Mouse (Mus musculus) limb, embryonic 13.5 days (tissue): ENCODE data around the gene Camkv. TPM values are rescaled to one million over a fixed set of nuclear protein-coding genes. Genes with fewer than 3 reads are reported as not detected.
A peak's percentile ranks its signal among the peaks of the same experiment; 100 is the strongest.

ENCODE experiments used
- ATAC-seq: fragments of 200-750 bp; cut with Nextera tagmentation; 2 replicates; pipeline ENCODE4 v1.8.0; 2017; ENCODE audit warnings: low read depth, moderate number of reproducible peaks, moderate TSS enrichment; ENCODE audit not compliant: low FRiP score
- H3K27ac ChIP-seq: fragments of 300-500 bp; sonication (generic); 2 replicates; pipeline ENCODE4 v1.5.1; 2015; ENCODE audit warnings: inconsistent platforms, mild to moderate bottlenecking, moderate library complexity
- H3K27me3 ChIP-seq: fragments of 300-500 bp; sonication (generic); 2 replicates; pipeline ENCODE4 v1.6.1; 2015; ENCODE audit warnings: mild to moderate bottlenecking, inconsistent platforms
- H3K36me3 ChIP-seq: fragments of 300-500 bp; sonication (generic); 2 replicates; pipeline ENCODE4 v1.6.1; 2015; ENCODE audit warnings: inconsistent platforms, mild to moderate bottlenecking, moderate library complexity
- H3K4me1 ChIP-seq: fragments of 300-500 bp; sonication (generic); 2 replicates; pipeline ENCODE4 v1.6.1; 2015; ENCODE audit warnings: inconsistent platforms
- H3K4me2 ChIP-seq: fragments of 300-500 bp; sonication (generic); replicated peaks from 2 replicates; pipeline ENCODE4 v1.6.1; 2015; ENCODE audit warnings: inconsistent platforms, mild to moderate bottlenecking, moderate library complexity
- H3K4me3 ChIP-seq: fragments of 300-500 bp; sonication (generic); 2 replicates; pipeline ENCODE4 v1.5.1; 2015; ENCODE audit warnings: moderate library complexity, mild to moderate bottlenecking, inconsistent platforms
- H3K9ac ChIP-seq: fragments of 300-500 bp; sonication (generic); 2 replicates; pipeline ENCODE4 v1.6.1; 2015; ENCODE audit warnings: mild to moderate bottlenecking, inconsistent platforms
- H3K9me3 ChIP-seq: fragments of 300-500 bp; sonication (generic); 2 replicates; pipeline ENCODE4 v1.6.1; 2016; ENCODE audit warnings: inconsistent platforms
- WGBS: fragments of 180-500 bp; shearing (Covaris S2); methylation state at CpG from one replicate; pipeline ENCODE4 v1.1.7; 2015; 5-methylcytosine and 5-hydroxymethylcytosine counted together
- polyA plus RNA-seq: library from polyadenylated mRNA; unstranded; fragments of >200 nt; fragmentation: Nextera tagmentation; extraction: Ambion mirVana; gene quantifications from 2 replicates; pipeline ENCODE4 v1.2.1, GENCODE M21; 2015

The Camkv gene
- polyA plus RNA-seq, 1 experiment from 2014 or later = 10.0 TPM

DNA sequence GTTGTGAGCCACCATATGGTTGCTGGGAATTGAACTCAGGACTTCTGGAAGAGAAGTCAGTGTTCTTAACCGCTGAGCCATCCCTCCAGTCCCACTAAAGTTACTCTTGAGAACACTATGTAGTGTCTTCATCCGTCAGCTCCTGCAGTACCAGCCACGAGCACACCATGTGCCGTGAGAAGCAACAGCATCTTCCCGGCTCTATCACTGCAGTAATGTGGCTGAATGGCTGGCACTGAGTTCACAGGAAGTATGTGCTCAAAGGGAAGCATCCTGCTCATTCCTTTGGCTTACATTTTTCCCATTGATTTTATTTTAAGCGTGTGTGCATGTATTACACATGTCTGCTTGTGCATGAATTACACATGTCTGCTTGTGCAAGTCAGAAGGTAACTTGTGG, 32.0 kb downstream of the Camkv start:
- Histone ChIP-seq H3K9ac (no peak overlapping the region), H3K9me3 (no peaks in the 10 kb centered on the region), H3K27ac (no peak overlapping the region), H3K36me3 (peaks cover 64% of the 10 kb centered on the region), H3K4me3 (no peak overlapping the region), H3K4me2 (no peak overlapping the region), H3K27me3 (no peaks in the 10 kb centered on the region), H3K4me1 (no peaks in the 10 kb centered on the region)
- ATAC-seq = no peak
- 86% methylated on average over 6 of the region's 6 CpGs for WGBS

DNA sequence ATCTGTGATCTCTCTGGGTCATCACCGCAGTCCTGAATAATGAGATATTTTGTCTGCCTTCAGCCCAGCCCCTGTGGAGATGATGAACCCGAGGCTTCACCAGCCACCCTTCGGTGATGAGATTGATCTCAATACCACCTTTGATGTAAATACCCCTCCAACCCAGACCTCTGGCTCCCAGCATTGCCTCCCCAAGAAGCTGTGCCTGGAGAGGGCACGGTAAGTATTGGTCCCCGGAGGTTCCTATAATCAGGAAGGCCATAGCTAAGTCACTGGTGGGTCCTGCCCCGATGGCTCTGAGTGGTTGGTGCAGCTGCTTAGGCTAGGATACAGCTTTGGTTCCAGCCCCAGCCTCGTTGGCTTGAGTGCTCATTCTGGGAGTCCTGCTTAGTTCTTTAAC, 33.1 kb downstream of the Camkv start:
- H3K36me3 ChIP-seq = peaks cover 59% of the 10 kb centered on the region
- H3K4me2 ChIP-seq = no peak overlapping the region
- no peak overlapping the region for H3K27ac ChIP-seq
- ATAC-seq = no peak
- no peak overlapping the region for H3K9ac ChIP-seq
- H3K27me3 ChIP-seq = no peaks in the 10 kb centered on the region
- H3K4me3 ChIP-seq = no peak overlapping the region
- H3K4me1 ChIP-seq = no peaks in the 10 kb centered on the region
- 92% methylated on average over 7 of the region's 7 CpGs for WGBS
- no peaks in the 10 kb centered on the region for H3K9me3 ChIP-seq

DNA sequence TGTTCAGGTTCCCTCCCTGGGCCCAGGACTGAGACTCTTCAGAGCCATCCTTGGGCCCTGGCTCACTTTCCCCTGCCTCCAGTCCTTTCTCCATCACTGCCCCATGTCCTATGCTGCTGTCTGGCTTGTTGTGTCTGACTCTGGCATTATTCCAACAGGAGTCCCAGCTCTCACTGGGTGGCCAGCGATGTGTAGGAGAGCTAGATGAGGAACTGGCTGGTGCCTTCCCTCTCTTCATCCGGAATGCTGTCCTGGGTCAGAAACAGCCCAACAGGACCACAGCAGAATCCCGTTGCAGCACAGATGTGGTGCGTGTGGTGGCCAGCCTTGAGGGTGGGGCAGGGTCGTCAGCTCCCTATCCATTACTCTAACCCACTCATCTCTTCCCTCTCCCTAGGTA, 34.8 kb downstream of the Camkv start:
- 89% methylated on average over 5 of the region's 5 CpGs for WGBS
- H3K36me3 ChIP-seq = peaks cover 50% of the 10 kb centered on the region

DNA sequence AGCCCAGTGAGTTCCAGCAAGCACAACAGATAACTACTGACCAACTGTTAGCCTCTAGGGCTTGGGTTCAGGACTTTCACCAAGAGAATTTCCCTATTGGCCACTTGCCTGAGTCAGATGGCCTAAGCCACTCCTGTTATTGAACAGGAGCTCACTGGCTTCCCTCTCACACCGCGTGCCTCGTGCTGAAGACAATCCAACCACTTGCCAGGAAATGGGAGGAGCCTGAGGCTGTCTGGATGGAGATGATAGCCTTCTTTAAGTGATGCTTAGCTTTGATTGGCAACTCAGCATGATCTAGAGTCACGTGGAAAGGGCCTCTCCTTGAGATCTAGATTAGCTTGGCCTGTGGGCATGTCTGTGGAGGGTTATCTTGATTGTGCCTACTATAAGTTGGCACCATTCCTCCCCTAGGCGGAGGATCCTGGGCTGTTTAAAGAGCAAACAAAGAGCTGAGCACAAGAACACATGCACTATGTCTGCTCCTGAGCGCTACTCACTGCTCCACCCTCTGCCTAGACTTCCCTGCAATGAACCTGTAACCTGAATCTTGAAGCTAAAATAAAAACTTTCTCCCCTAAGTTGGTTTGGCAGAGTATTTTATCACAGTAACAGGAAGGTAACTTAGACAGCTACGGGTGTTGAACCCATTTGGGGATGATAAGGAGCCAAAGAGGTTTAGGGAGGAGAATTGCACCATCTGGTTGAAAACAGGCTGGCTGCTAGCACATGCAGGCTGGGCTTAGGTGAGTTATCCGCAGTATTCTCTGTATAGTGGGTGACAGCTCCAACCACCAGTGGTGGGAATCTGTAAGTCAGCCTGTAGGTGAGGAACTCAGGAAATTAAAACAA, 36.4 kb downstream of the Camkv start:
- Histone ChIP-seq H3K27ac (no peak overlapping the region), H3K4me2 (no peak overlapping the region), H3K36me3 (peaks cover 44% of the 10 kb centered on the region), H3K9ac (no peak overlapping the region), H3K4me1 (peaks cover 18% of the 10 kb centered on the region), H3K9me3 (no peaks in the 10 kb centered on the region), H3K4me3 (no peak overlapping the region), H3K27me3 (no peaks in the 10 kb centered on the region)
- no peak for ATAC-seq
- WGBS = 76% methylated on average over 8 of the region's 8 CpGs

More for the DNA sequence above, 34.8 kb downstream of the Camkv start:
- no peak overlapping the region for H3K9ac ChIP-seq
- H3K9me3 ChIP-seq = no peaks in the 10 kb centered on the region
- H3K4me2 ChIP-seq = no peak overlapping the region
- no peak overlapping the region for H3K27ac ChIP-seq
- H3K4me3 ChIP-seq = no peak overlapping the region
- no peak for ATAC-seq
- H3K4me1 ChIP-seq = peaks cover 9% of the 10 kb centered on the region
- H3K27me3 ChIP-seq = no peaks in the 10 kb centered on the region

DNA sequence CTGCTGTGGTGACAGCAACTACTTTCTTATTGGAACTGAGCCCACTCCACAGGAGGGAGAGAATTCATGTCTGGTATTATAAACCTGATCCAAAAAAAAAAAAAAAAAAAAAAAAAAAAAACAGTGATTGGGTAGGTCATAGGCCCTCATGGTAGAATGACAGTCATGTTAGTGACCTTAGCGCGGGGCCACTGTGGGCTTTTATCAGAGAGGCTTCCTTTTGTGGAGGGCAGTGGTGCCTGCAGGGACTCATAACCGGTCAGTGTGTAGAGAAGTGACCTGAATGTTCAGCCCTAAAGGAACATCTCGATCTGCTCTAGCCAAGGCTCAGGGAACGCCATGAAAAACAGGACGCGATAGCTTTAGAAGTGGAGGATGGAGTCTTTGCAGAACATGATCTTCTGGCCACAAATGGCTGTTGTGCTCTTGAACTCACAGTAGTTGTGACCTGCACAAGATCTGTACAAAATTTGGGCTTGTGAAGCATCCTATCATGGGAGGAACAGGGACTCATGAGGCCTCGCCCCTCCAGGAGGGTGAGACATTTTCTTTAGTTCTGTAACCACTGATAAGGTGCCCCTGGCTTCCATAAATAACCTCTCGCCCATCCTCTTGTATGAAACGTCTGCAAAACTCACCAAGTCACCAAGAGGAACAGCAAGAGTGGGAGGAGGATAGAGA, 39.2 kb downstream of the Camkv start:
- Histone ChIP-seq H3K27me3 (no peaks in the 10 kb centered on the region), H3K9me3 (no peaks in the 10 kb centered on the region), H3K27ac (peak overlapping the region; percentile 72; the same call in 1 of the 2 replicates), H3K9ac (no peak overlapping the region), H3K36me3 (peaks cover 26% of the 10 kb centered on the region), H3K4me1 (peaks cover 21% of the 10 kb centered on the region), H3K4me3 (no peak overlapping the region), H3K4me2 (no peak overlapping the region)
- ATAC-seq = no peak
- WGBS = 81% methylated on average over 10 of the region's 10 CpGs

DNA sequence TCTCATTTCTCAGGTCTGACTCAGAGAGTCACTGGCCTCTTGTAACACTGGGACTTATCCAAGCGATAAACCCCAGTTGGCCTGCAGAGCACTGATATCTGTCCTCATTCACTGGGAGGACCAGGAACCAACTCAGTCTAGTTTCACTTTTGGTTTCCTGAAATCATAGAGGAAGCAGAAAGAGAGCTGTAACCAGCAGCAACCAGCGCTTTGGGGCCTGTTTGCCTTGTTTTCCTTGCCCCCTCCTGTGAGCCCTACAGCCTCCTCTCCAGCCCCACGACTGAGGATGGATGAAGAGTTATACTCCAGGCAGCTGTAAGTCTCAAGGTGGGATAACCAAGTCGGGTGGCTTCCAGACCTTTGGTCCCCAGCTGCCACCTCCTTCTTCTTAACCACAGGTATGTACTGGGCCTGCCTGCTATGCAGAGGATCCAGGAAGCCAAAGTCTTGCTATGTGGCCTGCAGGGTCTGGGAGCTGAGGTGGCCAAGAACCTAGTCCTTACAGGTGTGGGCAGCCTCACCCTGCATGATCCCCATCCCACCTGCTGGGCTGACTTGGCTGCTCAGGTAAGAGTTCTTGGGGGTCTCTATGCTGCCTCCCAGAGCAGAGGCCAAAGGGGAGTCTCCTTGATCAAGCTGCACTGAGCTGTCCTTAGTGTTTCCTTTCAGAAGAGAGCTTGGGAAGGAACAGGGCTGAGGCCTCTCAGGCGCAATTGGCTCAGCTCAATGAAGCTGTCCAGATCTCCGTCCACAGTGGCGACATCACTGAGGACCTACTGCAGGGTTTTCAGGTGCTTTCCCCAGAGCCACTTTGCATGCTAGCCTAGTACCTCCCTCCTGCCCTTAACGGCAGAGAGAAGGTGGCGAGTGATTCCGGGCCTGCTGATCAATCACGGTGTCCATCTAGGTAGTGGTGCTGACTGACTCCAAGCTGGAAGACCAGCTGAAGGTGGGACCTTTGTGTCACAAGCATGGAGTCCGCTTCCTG, 40.2 kb downstream of the Camkv start, which contains the start of gene Uba7:
Gene Uba7, plus strand, starts transcription at position 107 of the 988 bp plus-strand sequence.
- peak within 1 kb of the TSS; percentile 31; the same call in 1 of the 2 replicates for H3K9ac ChIP-seq
- no peaks in the 10 kb centered on the region for H3K9me3 ChIP-seq
- peak within 1 kb of the TSS; percentile 72 for H3K27ac ChIP-seq
- H3K4me3 ChIP-seq = no peak within 1 kb of the TSS
- peak within 1 kb of the TSS; percentile 19; the same call in 1 of the 2 replicates for H3K4me2 ChIP-seq
- peaks cover 32% of the 10 kb centered on the region for H3K4me1 ChIP-seq
- peaks cover 16% of the 10 kb centered on the region for H3K36me3 ChIP-seq
- WGBS = 63% methylated on average over 12 of the region's 12 CpGs
- no peaks in the 10 kb centered on the region for H3K27me3 ChIP-seq
- no peak for ATAC-seq

DNA sequence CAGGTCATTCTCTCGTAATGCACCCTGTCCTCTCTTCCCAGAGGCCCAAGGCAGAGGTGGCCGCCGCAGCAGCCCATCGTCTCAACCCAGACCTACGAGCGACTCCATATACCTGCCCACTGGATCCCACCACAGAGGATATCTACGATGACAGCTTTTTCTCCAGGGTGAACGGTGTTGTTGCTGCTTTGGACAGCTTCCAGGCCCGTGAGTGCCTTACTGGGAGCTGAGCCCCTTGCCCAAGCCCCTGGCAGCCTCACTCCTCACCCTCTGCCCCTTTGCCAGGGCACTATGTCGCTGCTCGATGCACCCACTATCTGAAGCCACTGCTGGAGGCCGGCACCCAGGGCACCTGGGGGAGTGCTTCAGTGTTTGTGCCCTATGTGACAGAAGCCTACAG, 43.3 kb downstream of the Camkv start:
- H3K27ac ChIP-seq = no peak overlapping the region

DNA sequence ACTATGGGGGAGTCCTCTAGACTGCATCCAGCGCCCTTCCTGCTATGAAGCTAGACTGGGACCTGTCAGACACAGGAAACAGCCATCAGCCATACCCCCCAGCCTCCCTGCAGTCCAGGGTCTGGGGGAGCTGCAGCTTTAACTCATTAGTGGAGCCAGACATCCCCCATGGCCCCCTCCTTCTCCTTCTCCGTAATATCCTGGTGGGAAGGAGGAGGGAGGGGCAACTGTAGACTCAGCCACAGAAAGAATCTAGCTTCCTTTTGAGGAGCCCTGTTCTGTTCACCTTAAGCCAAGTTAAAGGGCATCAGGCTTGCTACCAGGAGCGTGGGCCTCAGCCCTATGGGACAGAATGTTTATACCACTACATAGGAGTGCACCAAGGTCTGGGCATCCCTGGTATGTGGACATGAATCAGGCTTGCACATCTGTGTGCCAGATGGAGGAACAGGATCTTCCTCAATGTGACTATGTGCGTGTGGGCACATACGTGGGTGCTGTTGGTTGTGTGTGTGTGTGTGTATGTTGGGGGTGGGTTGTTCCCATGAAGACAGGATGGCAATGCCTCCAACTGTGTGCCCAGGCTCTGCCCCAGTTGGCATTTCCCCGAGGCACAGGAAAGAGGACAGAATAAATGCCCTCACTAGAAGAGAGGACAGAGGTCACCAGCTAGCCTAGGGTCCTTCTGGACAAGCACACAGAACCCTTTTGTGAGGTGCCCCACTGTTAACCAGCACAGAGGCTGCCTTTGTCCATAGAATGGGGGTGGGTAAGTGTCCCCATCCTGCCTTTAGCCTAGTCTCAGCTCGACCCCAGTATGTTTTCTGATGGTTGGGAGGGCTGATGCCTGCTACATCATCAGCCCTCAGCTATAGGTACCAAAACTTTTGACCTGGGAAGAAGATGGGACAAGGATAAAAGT, 46.5 kb downstream of the Camkv start:
- Histone ChIP-seq H3K36me3 (peaks cover 6% of the 10 kb centered on the region; the same call in 1 of the 2 replicates), H3K27ac (peak overlapping the region; percentile 100), H3K9ac (peak overlapping the region; percentile 88), H3K4me3 (peak overlapping the region; percentile 88), H3K4me2 (peak overlapping the region; percentile 97), H3K27me3 (no peaks in the 10 kb centered on the region), H3K9me3 (no peaks in the 10 kb centered on the region), H3K4me1 (peaks cover 64% of the 10 kb centered on the region)
- ATAC-seq = peak; percentile 49
- WGBS = 6% methylated on average over 7 of the region's 7 CpGs

More for the DNA sequence above, 43.3 kb downstream of the Camkv start:
- no peaks in the 10 kb centered on the region for H3K27me3 ChIP-seq
- no peaks in the 10 kb centered on the region for H3K9me3 ChIP-seq
- ATAC-seq = no peak
- H3K4me2 ChIP-seq = no peak overlapping the region
- peak overlapping the region; percentile 31; the same call in 1 of the 2 replicates for H3K9ac ChIP-seq
- no peaks in the 10 kb centered on the region for H3K36me3 ChIP-seq
- H3K4me1 ChIP-seq = peaks cover 63% of the 10 kb centered on the region
- no peak overlapping the region for H3K4me3 ChIP-seq
- 91% methylated on average over 12 of the region's 12 CpGs for WGBS

DNA sequence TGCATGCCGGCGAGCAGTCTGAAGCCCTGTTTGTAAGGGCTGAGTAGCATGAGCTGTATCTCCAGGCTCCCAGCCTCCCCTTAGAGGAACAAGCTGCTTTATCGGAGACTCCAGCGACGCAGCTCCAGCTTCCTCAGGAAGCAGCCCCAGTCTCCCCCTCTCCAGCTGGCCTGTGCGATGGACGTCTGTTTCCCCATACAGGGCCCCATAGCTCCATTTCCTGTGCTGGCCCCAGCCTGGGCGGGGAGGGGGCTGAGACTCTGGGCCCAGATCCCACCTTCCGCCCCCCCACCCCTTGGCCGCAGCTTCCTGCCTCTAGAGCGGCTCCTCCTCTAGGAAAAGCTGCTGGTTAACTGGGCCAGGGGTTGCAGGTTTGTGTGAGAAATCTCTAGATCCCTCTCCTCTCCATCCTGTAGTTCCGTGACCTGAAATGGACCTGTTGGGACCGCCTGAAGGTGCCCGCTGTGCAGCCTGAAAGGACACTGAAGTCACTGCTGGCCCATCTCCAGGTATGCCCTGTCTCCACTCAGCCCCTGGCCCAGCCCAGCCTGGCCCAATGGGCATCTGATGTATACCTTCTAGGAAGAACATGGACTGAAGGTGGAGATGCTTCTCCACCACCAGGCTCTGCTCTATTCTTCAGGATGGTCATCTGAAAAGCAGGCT, 47.3 kb downstream of the Camkv start, which contains the start of gene Gm20661:
Gene Gm20661, plus strand, starts transcription at position 378 of the 666 bp plus-strand sequence.
- Histone ChIP-seq H3K9me3 (no peaks in the 10 kb centered on the region), H3K27me3 (no peaks in the 10 kb centered on the region), H3K4me3 (peak within 1 kb of the TSS; percentile 88), H3K36me3 (peaks cover 6% of the 10 kb centered on the region; the same call in 1 of the 2 replicates), H3K9ac (peak within 1 kb of the TSS; percentile 88), H3K4me2 (peak within 1 kb of the TSS; percentile 97), H3K4me1 (peaks cover 73% of the 10 kb centered on the region), H3K27ac (peak within 1 kb of the TSS; percentile 100)
- ATAC-seq = peak; percentile 82
- WGBS = 5% methylated on average over 14 of the region's 14 CpGs

DNA sequence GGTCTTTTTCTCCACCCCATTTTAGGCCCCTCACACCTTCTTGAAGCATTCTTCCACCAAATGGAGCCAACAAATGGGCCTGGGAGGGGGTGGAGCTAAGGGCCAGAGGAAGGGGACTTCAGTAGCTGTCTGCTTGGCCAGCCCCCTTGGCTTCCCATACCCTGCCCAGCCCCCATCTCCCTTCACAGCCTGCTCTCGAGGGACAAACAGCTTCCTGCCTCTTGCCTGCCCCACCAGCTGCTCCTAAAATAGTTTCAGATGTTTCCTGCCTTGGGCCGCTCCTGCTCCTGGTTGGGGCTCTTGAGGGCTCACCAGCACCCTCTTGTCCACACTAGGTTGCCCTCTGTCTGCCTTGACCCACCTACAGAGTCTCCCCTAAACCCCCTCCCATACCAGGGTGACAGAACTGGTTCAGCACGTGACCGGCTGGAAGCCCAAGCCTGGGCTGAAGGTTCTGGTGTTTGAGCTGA, 48.0 kb downstream of the Camkv start:
- Histone ChIP-seq H3K27me3 (no peaks in the 10 kb centered on the region), H3K4me3 (peak overlapping the region; percentile 88), H3K36me3 (peaks cover 6% of the 10 kb centered on the region; the same call in 1 of the 2 replicates), H3K4me2 (peak overlapping the region; percentile 97), H3K9ac (peak overlapping the region; percentile 88), H3K4me1 (peaks cover 78% of the 10 kb centered on the region), H3K27ac (peak overlapping the region; percentile 100), H3K9me3 (no peaks in the 10 kb centered on the region)
- WGBS = 0% methylated on average over 4 of the region's 4 CpGs
- ATAC-seq = peak; percentile 55
